Mouse (Mus musculus): ENCODE results near the gene Nbas. TPM values are rescaled to one million over a fixed set of nuclear protein-coding genes. Genes with fewer than 3 reads are reported as not detected.

Nbas gene
- total RNA-seq, 1 experiment from 2014 or later, result 18.5 TPM

GRCm38 (mm10) chr12:13504771-13505444, 236.0 kb downstream of the Nbas start:
- ATAC-seq (replicated peaks; ENCODE audit: low read depth, poor library complexity, severe bottlenecking), result no peak

DNA sequence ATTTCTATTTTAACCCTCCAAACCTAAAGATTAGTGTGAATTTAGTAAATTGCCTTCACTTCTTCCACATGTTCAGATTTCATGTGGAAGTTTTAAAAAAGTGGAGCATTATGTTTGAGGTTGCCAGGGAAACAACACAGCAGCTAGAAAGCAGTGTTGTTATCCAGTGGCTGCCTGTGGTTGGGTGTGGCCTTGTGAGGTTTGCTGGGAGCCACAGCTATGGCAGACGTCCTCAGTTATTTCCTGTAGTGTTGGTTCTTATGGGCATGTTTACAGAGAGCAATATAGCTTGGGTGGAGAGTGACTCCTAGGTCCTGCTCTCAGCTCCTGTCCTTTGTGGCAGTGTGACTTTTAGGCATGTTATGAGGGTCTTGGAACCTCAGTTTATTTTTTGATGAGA, 249.1 kb downstream of the Nbas start:
- ATAC-seq (replicated peaks; ENCODE audit: low read depth, poor library complexity, severe bottlenecking), result peak; percentile 50; the same call in 1 of the 2 replicates

- ATAC-seq (replicated peaks; ENCODE audit: low read depth, poor library complexity, severe bottlenecking), result no peak
Measured at GRCm38 (mm10) chr12:13519413-13519812, 250.5 kb downstream of the Nbas start.

DNA sequence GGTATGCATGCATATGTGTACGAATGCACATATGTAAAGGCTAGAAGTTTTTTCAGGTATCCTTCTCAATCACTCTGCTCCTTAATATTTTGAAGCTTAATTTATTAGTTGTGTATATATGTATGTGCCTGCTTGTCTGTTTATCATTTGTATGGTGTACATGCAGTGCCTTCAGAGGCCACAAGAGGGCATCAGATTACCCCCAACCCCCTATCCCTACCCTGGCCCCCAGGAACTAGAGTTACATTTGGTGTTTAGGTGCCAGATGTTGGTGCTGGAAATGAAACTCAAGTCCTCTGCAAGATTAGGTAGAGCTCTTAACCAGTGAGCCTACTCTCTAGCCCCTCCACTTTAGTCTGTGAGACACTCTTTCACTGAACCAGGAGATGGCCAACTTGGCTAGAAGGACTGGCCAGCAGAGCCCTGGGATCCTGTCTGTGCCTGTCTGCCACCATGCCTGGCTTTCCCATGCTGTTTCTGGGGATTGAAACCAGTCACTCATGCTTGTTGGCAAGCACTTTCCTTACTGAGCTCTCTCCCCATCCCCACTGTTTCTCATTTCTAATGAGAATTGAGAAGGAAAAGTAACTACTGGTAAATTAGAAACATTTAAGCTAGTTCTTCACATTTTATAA, 263.9 kb downstream of the Nbas start:
- ATAC-seq (replicated peaks; ENCODE audit: low read depth, poor library complexity, severe bottlenecking), result 0 out of 2 replicates have a peak, but pooled peaks have one; percentile 47

DNA sequence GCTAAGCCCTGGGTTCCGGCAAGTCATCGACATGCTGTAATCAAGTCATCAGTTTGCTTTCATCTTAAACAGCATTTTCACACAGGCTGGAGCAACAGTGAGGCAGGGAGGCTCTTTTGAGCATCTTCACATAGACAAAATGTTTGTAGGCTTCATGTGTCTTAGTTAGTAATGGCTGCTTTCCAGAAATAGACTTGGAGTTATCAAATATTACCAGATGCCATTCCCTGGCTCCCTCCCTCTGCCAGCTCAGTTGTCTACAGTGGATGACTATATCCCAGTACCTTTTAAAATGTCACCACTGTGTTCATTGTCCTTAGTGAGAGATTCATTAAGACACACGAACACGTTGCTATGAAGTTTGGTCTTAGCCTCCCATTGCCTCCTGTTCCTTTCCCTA, 270.2 kb downstream of the Nbas start:
- ATAC-seq (replicated peaks; ENCODE audit: low read depth, poor library complexity, severe bottlenecking), result no peak

DNA sequence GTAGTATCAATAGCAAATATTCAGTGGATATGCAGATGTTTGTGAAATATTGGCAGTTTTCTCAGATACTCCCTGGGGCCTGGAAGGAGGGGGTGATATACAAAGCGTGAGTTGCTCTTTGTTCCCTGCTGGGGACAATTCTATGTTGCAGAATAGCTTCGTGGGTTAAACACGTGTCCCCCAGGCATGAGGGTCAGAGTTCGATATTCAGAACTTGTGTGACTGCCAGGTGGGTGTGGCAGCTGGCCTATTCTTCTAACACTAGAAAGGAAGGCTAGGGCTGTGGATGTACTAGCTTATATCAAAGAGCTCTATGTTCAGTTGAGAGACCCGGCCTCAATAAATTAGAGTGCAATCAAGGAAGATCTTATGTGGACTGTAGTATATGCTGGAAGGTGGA, 274.9 kb downstream of the Nbas start:
- no peak for ATAC-seq (replicated peaks; ENCODE audit: low read depth, poor library complexity, severe bottlenecking)

DNA sequence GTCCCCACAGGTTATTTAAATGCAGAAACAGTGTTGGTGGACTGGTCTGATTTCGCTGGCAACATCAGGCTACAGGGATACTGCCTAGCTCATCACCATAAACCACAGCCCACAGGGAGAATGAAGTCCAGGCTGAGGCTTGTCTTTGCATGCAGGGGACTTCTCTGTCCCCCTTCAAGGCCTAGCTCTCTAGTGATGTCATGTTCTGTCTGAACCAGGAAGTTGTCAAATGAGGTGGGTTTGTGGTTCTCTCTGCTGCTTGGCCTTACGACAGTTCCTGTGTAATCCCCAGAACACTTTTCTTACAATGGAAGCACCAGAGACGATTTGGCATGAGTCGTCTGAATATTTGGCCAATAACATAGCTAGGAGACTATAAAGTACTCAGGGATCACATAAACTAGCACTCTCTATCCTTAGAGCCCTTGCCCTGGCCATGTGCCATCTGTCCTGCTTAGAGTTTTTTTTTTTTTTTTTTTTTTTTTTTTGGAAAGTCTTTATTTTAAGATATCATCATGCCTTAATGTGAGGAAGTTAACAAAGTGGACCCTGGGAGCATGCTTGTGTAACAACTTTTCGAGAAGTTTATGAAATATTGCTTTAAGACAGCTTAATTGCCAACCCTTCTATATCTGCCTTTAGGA, 294.8 kb downstream of the Nbas start:
- ATAC-seq (replicated peaks; ENCODE audit: low read depth, poor library complexity, severe bottlenecking), result peak; percentile 58

DNA sequence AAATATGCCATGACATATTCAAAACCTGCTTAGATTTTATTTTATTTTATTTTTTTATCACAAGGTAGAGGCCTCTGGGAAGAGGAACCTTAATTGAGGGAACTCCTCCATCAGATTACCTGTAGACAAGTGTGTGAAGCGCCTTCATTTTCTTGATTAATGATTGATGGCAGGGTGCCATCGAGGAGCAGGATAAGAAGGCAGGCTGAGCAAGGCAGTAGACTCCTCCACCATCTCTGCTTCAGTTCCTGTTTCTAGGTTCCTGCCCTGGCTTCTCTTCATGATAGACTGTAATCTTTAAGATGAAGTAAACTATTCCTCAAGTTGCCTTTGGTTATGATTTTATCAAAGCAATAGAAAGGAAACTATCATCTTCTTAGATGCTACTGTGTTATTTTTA, 295.4 kb downstream of the Nbas start:
- no peak for ATAC-seq (replicated peaks; ENCODE audit: low read depth, poor library complexity, severe bottlenecking)

GRCm38 (mm10) chr12:13566421-13566820, 297.5 kb downstream of the Nbas start:
- no peak for ATAC-seq (replicated peaks; ENCODE audit: low read depth, poor library complexity, severe bottlenecking)

DNA sequence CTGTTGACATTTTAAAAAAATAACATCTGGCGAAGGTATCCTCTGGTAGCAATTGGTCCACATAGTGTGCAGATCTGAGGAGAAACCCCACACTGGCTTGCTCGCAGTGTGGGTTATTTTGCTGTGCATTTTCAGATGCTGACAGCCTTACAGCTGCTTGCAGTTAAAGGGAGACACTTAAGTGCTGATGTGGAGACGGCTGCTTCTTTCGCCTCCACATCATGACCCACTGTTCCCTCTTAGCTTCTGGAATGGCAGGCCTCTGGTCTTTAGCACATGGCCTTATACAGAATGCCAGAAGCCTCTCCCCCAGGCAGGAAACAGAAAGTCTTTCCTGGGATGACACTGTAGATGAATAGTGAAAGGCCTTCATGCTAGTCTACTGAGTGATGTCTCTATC, 306.2 kb downstream of the Nbas start:
- ATAC-seq (replicated peaks; ENCODE audit: low read depth, poor library complexity, severe bottlenecking), result no peak

- ATAC-seq (replicated peaks; ENCODE audit: low read depth, poor library complexity, severe bottlenecking), result no peak
Measured at GRCm38 (mm10) chr12:13575605-13576600, 307.0 kb downstream of the Nbas start.

DNA sequence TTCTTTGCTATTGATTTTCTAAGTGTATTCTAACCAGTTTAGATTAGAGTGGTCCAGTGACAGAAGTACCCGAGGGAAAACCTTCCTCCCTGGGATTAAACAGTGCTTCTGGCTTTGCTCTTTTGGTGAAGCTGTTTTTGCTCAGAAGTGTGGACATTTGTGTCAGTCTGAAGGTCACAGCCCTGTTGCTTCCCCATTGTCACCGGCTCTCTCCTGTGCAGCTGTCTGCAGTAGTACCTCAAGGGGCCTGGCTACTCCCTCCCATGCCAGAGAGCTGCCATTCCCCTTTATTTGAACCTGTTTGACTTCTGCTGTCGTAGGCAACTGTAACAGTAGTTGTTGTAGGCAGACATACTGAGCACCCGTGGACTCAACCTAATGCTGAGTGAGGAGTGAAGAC, 307.8 kb downstream of the Nbas start:
- no peak for ATAC-seq (replicated peaks; ENCODE audit: low read depth, poor library complexity, severe bottlenecking)

DNA sequence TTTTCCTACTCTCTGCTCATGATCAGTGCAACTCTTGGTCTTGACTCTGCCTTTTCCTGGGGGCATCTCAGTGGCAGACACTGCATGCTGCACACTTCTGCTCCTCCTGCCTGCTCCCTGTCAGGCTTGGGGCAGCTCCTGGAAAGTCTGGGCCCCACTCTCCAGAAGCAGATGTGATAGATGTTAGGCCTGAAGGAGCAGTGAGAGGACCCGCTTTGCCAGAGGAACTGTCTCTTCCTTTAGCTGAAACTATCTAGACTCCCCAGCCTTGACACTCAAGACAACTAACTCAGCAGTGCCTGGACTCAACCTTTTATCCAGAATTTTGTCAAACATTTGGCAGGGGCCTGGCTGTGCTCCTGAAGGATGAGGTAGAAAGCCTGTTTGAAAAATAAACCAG, 311.9 kb downstream of the Nbas start:
- ATAC-seq (replicated peaks; ENCODE audit: low read depth, poor library complexity, severe bottlenecking), result no peak

DNA sequence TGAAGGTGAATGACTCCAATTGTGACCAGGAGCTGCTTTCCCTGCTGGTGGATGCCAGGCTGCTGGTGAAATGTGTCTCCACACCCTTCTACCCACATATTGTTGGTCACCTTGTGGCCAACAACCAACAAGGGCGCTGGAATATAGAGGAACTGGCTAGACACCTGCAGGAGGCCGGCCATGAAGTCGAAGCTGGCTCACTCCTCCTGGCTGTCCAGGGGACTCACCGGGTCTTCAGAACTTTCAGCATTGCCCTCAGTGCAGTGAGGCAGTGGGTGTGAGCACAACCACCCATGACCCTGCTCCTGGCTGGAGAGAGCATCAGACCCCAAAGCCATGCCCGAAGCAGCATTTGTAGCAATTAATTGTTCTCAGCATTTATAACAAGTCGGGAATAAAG, 314.5 kb downstream of the Nbas start:
- ATAC-seq (replicated peaks; ENCODE audit: low read depth, poor library complexity, severe bottlenecking), result no peak

DNA sequence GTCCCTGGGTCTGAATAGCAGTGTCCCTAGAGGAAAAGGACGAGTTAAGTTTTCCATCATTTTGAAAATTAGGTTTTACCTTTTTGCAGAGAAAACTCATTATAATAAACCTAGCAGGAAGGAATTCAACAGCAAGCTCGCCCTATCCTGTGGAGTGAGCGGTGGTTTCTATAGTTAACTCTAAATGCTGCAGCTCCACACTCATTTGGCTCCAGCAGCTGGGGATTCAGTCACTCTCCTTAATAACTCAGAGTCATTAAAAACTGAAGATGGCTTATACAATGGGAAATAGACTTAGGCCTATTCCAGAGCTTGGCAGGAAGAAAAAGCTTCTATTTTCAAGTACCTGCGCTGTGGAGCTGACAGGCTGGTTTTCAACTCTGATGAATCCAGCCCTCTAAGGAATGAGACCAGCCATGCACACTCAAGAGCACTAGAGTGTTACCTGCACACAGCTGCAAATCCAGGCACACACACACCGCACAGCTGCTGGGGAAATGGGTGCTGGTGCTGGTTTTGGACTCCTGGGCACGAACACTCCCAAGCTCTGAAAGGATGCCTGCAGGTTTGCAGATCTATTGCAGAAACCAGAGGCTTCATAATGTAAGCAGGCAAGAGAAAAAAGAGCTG, 316.7 kb downstream of the Nbas start:
- ATAC-seq (replicated peaks; ENCODE audit: low read depth, poor library complexity, severe bottlenecking), result no peak

GRCm38 (mm10) chr12:13587675-13588074, 318.7 kb downstream of the Nbas start:
- no peak for ATAC-seq (replicated peaks; ENCODE audit: low read depth, poor library complexity, severe bottlenecking)

DNA sequence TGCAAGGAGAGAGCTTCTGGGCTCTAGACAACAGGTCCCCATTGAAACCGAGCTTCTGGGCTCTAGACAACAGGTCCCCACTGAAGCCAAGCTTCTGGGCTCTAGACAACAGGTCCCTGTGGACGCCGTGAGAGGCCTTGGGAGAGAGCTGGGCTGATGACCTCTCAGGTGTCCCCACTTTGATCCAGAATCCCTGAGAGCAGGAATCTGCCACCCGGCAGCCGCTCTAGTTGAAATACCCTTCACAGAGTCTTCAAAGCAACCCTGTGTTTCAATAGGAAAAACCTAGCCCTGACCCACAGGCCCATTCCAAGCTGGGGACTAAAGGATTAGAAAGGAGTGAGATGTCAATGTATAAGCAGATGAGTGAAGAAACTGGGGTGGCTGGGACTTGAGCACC, 320.1 kb downstream of the Nbas start:
- ATAC-seq (replicated peaks; ENCODE audit: low read depth, poor library complexity, severe bottlenecking), result no peak

GRCm38 (mm10) chr12:13594746-13595469, 326.0 kb downstream of the Nbas start:
- no peak for ATAC-seq (replicated peaks; ENCODE audit: low read depth, poor library complexity, severe bottlenecking)

- no peak for ATAC-seq (replicated peaks; ENCODE audit: low read depth, poor library complexity, severe bottlenecking)
Measured at GRCm38 (mm10) chr12:13597026-13597425, 328.1 kb downstream of the Nbas start.
